Mouse (Mus musculus) MEL (cell line): ENCODE results near the gene Sars. TPM values are rescaled to one million over a fixed set of nuclear protein-coding genes. Genes with fewer than 3 reads are reported as not detected.

Experiments used
- DNase-seq: peaks from one replicate; pipeline ENCODE4 v3.0.0; 2011; ENCODE audit warnings: low read depth, low spot score
- H3K27ac ChIP-seq: 2 replicates; pipeline ENCODE4 v1.5.1; 2012; ENCODE audit warnings: low read depth, mild to moderate bottlenecking, control low read depth, low read length, moderate library complexity; ENCODE audit not compliant: control insufficient read depth
- H3K27me3 ChIP-seq, 2 experiments: fragments of 150-350 bp in 1 of 2; sonication (generic) in 1 of 2; 2 replicates each; pipeline ENCODE4 v1.6.1; 2012; ENCODE audit warnings: low read length in 2 of 2, mild to moderate bottlenecking in 2 of 2, improper control_type of control experiment in 1 of 2, moderate library complexity in 1 of 2; ENCODE audit not compliant: insufficient read depth in 2 of 2, control insufficient read depth in 1 of 2
- H3K36me3 ChIP-seq, 2 experiments: 2 replicates each; pipeline ENCODE4 v1.6.1; 2012 to 2014; ENCODE audit warnings: low read length in 2 of 2, improper control_type of control experiment in 1 of 2, inconsistent platforms in 1 of 2, mild to moderate bottlenecking in 1 of 2; ENCODE audit not compliant: insufficient read depth in 2 of 2, control insufficient read depth in 1 of 2
- H3K4me1 ChIP-seq, 2 experiments: fragments of 150-350 bp in 1 of 2; sonication (generic) in 1 of 2; 2 replicates each; pipeline ENCODE4 v1.6.1; 2012; ENCODE audit warnings: low read length in 2 of 2, improper control_type of control experiment in 1 of 2, mild to moderate bottlenecking in 1 of 2; ENCODE audit not compliant: insufficient read depth in 2 of 2, control insufficient read depth in 1 of 2
- H3K4me3 ChIP-seq, 2 experiments: fragments of 150-350 bp in 1 of 2; sonication (generic) in 1 of 2; 2 replicates each; pipeline ENCODE4 v1.5.1; 2012; ENCODE audit warnings: low read depth in 2 of 2, low read length in 2 of 2, mild to moderate bottlenecking in 2 of 2, moderate library complexity in 2 of 2, control low read depth in 1 of 2, improper control_type of control experiment in 1 of 2; ENCODE audit not compliant: control insufficient read depth in 1 of 2, insufficient read depth in 1 of 2
- H3K79me2 ChIP-seq: 2 replicates; pipeline ENCODE4 v1.6.1; 2012; ENCODE audit warnings: mild to moderate bottlenecking, low read length, moderate library complexity; ENCODE audit not compliant: control insufficient read depth, poor library complexity, insufficient read depth
- H3K9ac ChIP-seq: 2 replicates; pipeline ENCODE4 v1.6.1; 2012; ENCODE audit warnings: low read depth, mild to moderate bottlenecking, control low read depth, low read length, moderate library complexity; ENCODE audit not compliant: control insufficient read depth, poor library complexity, severe bottlenecking
- H3K9me3 ChIP-seq: fragments of 150-350 bp; sonication (generic); replicated peaks from 2 replicates; pipeline ENCODE4 v1.6.1; 2012; ENCODE audit warnings: mild to moderate bottlenecking, low read length, improper control_type of control experiment, moderate library complexity; ENCODE audit not compliant: insufficient read depth
- CHD2 ChIP-seq: IDR thresholded peaks from 2 replicates; pipeline ENCODE4 v1.6.1; 2011; ENCODE audit warnings: low read length, improper control_type of control experiment
- CTCF ChIP-seq, 3 experiments: IDR thresholded peaks in 2 of 3; conservative IDR thresholded peaks in 1 of 3; 2 replicates each; pipeline ENCODE4 v1.5.1; 2011 to 2012; ENCODE audit warnings: low read length in 3 of 3, low read depth in 2 of 3, mild to moderate bottlenecking in 2 of 3, improper control_type of control experiment in 1 of 3, inconsistent platforms in 1 of 3, mixed read lengths in 1 of 3, moderate library complexity in 1 of 3; ENCODE audit not compliant: control insufficient read depth in 1 of 3, insufficient read depth in 1 of 3, poor library complexity in 1 of 3, severe bottlenecking in 1 of 3
- E2F4 ChIP-seq: IDR thresholded peaks from 2 replicates; pipeline ENCODE4 v1.6.1; 2011; ENCODE audit warnings: low read depth, low read length, improper control_type of control experiment, borderline replicate concordance
- ELF1 ChIP-seq: IDR thresholded peaks from 2 replicates; pipeline ENCODE4 v1.6.1; 2014; ENCODE audit warnings: low read depth, mild to moderate bottlenecking, inconsistent platforms, low read length, improper control_type of control experiment, moderate library complexity
- EP300 ChIP-seq, 2 experiments: IDR thresholded peaks; 2 replicates each; pipeline ENCODE4 v1.6.1; 2011; ENCODE audit warnings: improper control_type of control experiment in 2 of 2, low read length in 2 of 2, low read depth in 1 of 2, mild to moderate bottlenecking in 1 of 2
- GABPA ChIP-seq: IDR thresholded peaks from 2 replicates; pipeline ENCODE4 v1.6.1; 2012; ENCODE audit warnings: low read depth, mild to moderate bottlenecking, inconsistent platforms, low read length, improper control_type of control experiment, moderate library complexity
- HCFC1 ChIP-seq: IDR thresholded peaks from 2 replicates; pipeline ENCODE4 v1.6.1; 2012; ENCODE audit warnings: low read depth, mild to moderate bottlenecking, inconsistent platforms, low read length, improper control_type of control experiment, moderate library complexity
- JUND ChIP-seq: IDR thresholded peaks from 2 replicates; pipeline ENCODE4 v1.6.1; 2011; ENCODE audit warnings: low read depth, mild to moderate bottlenecking, improper control_type of control experiment, low read length
- KAT2A ChIP-seq: conservative IDR thresholded peaks from 2 replicates; pipeline ENCODE4 v1.6.1; 2012; ENCODE audit warnings: low read depth, low read length, improper control_type of control experiment, inconsistent platforms
- MAFK ChIP-seq: IDR thresholded peaks from 2 replicates; pipeline ENCODE4 v1.6.1; 2011; ENCODE audit warnings: low read depth, mild to moderate bottlenecking, low read length, improper control_type of control experiment, borderline replicate concordance
- MXI1 ChIP-seq: IDR thresholded peaks from 2 replicates; pipeline ENCODE4 v1.6.1; 2011; ENCODE audit warnings: mild to moderate bottlenecking, low read depth, low read length, improper control_type of control experiment
- MYB ChIP-seq: IDR thresholded peaks from 2 replicates; pipeline ENCODE4 v1.6.1; 2011; ENCODE audit warnings: mild to moderate bottlenecking, low read depth, low read length, improper control_type of control experiment
- NELFE ChIP-seq: IDR thresholded peaks from 2 replicates; pipeline ENCODE4 v1.6.1; 2011; ENCODE audit warnings: low read depth, low read length, improper control_type of control experiment
- POLR2A ChIP-seq, 2 experiments: IDR thresholded peaks; 2 replicates each; pipeline ENCODE4 v1.6.1; 2011 to 2012; ENCODE audit warnings: low read length in 2 of 2, mild to moderate bottlenecking in 2 of 2, control low read depth in 1 of 2, improper control_type of control experiment in 1 of 2, low read depth in 1 of 2, moderate library complexity in 1 of 2; ENCODE audit not compliant: control insufficient read depth in 1 of 2, insufficient read depth in 1 of 2, poor library complexity in 1 of 2
- POLR2AphosphoS2 ChIP-seq: IDR thresholded peaks from 2 replicates; pipeline ENCODE4 v1.6.1; 2011; ENCODE audit warnings: low read length, improper control_type of control experiment
- RAD21 ChIP-seq: IDR thresholded peaks from 2 replicates; pipeline ENCODE4 v1.6.1; 2011; ENCODE audit warnings: mild to moderate bottlenecking, low read depth, low read length, improper control_type of control experiment
- RCOR1 ChIP-seq: IDR thresholded peaks from 2 replicates; pipeline ENCODE4 v1.6.1; 2012; ENCODE audit warnings: low read depth, mild to moderate bottlenecking, inconsistent platforms, low read length, improper control_type of control experiment
- SIN3A ChIP-seq: IDR thresholded peaks from 2 replicates; pipeline ENCODE4 v1.6.1; 2012; ENCODE audit warnings: low read length, improper control_type of control experiment, inconsistent platforms
- SMC3 ChIP-seq: IDR thresholded peaks from 2 replicates; pipeline ENCODE4 v1.6.1; 2011; ENCODE audit warnings: low read depth, low read length, improper control_type of control experiment
- TCF12 ChIP-seq: IDR thresholded peaks from 2 replicates; pipeline ENCODE4 v1.6.1; 2014; ENCODE audit warnings: low read depth, mild to moderate bottlenecking, inconsistent platforms, low read length, improper control_type of control experiment, moderate library complexity
- USF1 ChIP-seq: IDR thresholded peaks from 2 replicates; pipeline ENCODE4 v1.6.1; 2014; ENCODE audit warnings: low read depth, mild to moderate bottlenecking, inconsistent platforms, low read length, improper control_type of control experiment, moderate library complexity
- USF2 ChIP-seq, 2 experiments: IDR thresholded peaks; 2 replicates each; pipeline ENCODE4 v1.6.1; 2011 to 2012; ENCODE audit warnings: improper control_type of control experiment in 2 of 2, low read length in 2 of 2, borderline replicate concordance in 1 of 2, inconsistent platforms in 1 of 2, low read depth in 1 of 2, mild to moderate bottlenecking in 1 of 2; ENCODE audit not compliant: insufficient read depth in 1 of 2
- ZC3H11A ChIP-seq: IDR thresholded peaks from 2 replicates; pipeline ENCODE4 v1.6.1; 2012; ENCODE audit warnings: low read depth, mild to moderate bottlenecking, inconsistent platforms, low read length, improper control_type of control experiment
- ZKSCAN1 ChIP-seq: IDR thresholded peaks from 2 replicates; pipeline ENCODE4 v1.6.1; 2012; ENCODE audit warnings: low read depth, mild to moderate bottlenecking, inconsistent platforms, low read length, improper control_type of control experiment, moderate library complexity
- ZNF384 ChIP-seq: IDR thresholded peaks from 2 replicates; pipeline ENCODE4 v1.6.1; 2012; ENCODE audit warnings: low read depth, mild to moderate bottlenecking, inconsistent platforms, low read length, improper control_type of control experiment
- polyA plus RNA-seq, 2 experiments: library from polyadenylated mRNA; stranded (reverse) in 1 of 2; unstranded in 1 of 2; fragments of >175 nt in 1 of 2; fragments of >200 nt in 1 of 2; gene quantifications; 2 replicates each; pipeline versions ENCODE4 v1.2.1 to v1.2.4; 2012; ENCODE audit warnings: low replicate concordance in 2 of 2, low read depth in 1 of 2; ENCODE audit not compliant: insufficient read length in 2 of 2, insufficient read depth in 1 of 2, missing spikeins in 1 of 2
- total RNA-seq: library from RNA; depleted of rRNA; stranded (reverse); fragments of 300-350 nt; gene quantifications from 2 replicates; pipeline ENCODE4 v1.2.3, GENCODE M21; 2012

Sars gene
- total and polyA plus RNA-seq, 3 experiments, result 202 to 337 TPM; not detected in 1

DNA sequence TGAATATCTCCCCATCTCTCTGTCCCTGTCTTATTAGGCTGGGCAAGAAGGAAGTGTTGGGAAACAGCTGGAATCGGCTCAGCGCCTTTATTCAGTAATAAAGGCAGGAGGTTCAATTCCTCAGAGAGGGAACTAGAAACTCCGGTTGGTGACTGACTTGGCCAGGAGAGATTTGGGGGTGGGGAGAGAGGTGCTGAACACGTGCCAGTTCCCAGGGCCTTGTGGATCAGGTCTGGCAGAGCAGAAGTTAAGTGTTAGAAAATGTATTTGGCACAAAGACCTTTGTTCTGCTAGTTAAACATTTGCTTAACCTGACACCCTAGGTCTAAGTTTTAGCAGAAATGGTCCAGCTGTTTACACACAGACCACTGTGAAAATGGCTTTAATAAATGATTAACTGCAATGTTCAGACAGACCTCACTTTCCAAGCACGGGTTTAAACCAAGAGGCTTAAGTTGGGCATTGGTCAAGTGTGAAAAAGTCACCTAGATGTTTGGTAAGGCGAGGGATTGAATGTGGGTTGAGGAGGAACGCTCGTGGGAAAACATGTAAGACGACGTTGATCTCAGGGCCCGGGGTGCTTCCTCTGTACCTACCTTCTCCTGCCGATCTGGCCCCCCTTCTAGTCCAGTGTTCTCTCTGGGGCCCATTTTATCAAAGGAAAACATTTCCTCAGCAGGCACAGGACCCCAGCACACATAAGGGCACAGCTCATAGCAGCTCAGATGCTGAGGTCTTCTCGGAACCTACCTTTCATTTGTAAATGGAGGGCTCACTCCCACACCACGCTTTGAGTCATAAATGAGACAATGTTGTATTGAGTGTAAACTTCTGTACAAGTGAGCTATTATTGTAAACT is 32.0 kb upstream of the Sars start:
- H3K36me3 ChIP-seq, result no peaks in the 10 kb centered on the region
- no peak overlapping the region for H3K27ac ChIP-seq
- no peak overlapping the region for H3K9ac ChIP-seq
- no peaks in the 10 kb centered on the region for H3K9me3 ChIP-seq
- no peak overlapping the region for H3K4me3 ChIP-seq
- H3K27me3 ChIP-seq, result peaks cover 9 to 15% of the 10 kb centered on the region in 2 experiments
- no peak for TF ChIP-seq EP300 (IDR thresholded peaks at IDR 0.05; ENCODE audit: low read depth in 1 of 2, low read length in 2 of 2)
- TF ChIP-seq RCOR1, result no peak
- no peak for TF ChIP-seq HCFC1
- TF ChIP-seq JUND, result no peak
- TF ChIP-seq SMC3, result no peak
- no peak for TF ChIP-seq ZKSCAN1
- no peak for TF ChIP-seq USF1
- TF ChIP-seq POLR2A (IDR thresholded peaks at IDR 0.05; ENCODE audit: control insufficient read depth in 1 of 2, insufficient read depth in 1 of 2, low read depth in 1 of 2, low read length in 2 of 2, poor library complexity in 1 of 2), result no peak
- no peak for TF ChIP-seq SIN3A
- TF ChIP-seq ZNF384, result no peak
- no peak for TF ChIP-seq CTCF (IDR thresholded peaks at IDR 0.05 in 2 of 3, conservative IDR thresholded peaks at IDR 0.05 in 1 of 3; ENCODE audit: control insufficient read depth in 1 of 3, insufficient read depth in 1 of 3, low read depth in 2 of 3, low read length in 3 of 3, poor library complexity in 1 of 3, severe bottlenecking in 1 of 3)
- no peak for TF ChIP-seq ZC3H11A
- no peak for TF ChIP-seq KAT2A
- no peak for TF ChIP-seq CHD2
- TF ChIP-seq MAFK, result no peak
- no peak for TF ChIP-seq ELF1
- TF ChIP-seq E2F4, result no peak
- no peak for TF ChIP-seq NELFE
- TF ChIP-seq MXI1, result no peak
- no peak for TF ChIP-seq RAD21
- no peak for DNase-seq
- no peaks in the 10 kb centered on the region for H3K4me1 ChIP-seq
- no peaks in the 10 kb centered on the region for H3K79me2 ChIP-seq

DNA sequence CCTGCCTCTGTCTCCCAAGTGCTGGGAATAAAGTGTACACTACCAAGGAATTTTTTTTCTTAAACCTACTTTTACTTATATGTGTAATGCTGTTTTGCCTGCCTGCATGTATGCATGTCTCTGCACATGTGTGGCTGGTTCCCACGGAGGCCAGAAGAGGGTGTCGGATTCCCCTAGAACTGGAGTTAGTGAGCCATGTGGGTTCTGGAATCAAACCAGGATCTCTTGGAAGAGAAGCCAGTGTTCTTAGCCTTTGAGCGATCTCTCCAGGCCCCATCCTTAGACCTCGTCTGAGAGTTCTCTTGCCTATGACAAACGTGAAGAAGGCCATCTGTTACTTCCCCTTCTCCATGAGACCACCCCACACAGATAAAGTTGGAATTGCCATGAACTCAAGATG is 30.5 kb upstream of the Sars start:
- no peaks in the 10 kb centered on the region for H3K79me2 ChIP-seq
- no peak for DNase-seq
- TF ChIP-seq RAD21, result no peak
- TF ChIP-seq GABPA, result no peak
- no peak for TF ChIP-seq MXI1
- no peak for TF ChIP-seq USF1
- no peak for TF ChIP-seq SIN3A
- TF ChIP-seq KAT2A, result no peak
- TF ChIP-seq TCF12, result no peak
- no peak for TF ChIP-seq NELFE
- TF ChIP-seq USF2 (IDR thresholded peaks at IDR 0.05; ENCODE audit: borderline replicate concordance in 1 of 2, insufficient read depth in 1 of 2, low read depth in 1 of 2, low read length in 2 of 2), result no peak
- no peak for TF ChIP-seq MYB
- no peak for TF ChIP-seq E2F4
- no peak for TF ChIP-seq POLR2AphosphoS2
- H3K9ac ChIP-seq, result no peak overlapping the region
- peaks cover 6 to 11% of the 10 kb centered on the region in 2 experiments for H3K27me3 ChIP-seq
- no peaks in the 10 kb centered on the region for H3K9me3 ChIP-seq
- no peak overlapping the region for H3K4me3 ChIP-seq
- H3K27ac ChIP-seq, result no peak overlapping the region
- H3K36me3 ChIP-seq, result peaks cover 0 to 1% of the 10 kb centered on the region in 2 experiments; a peak in 1 of 4 replicates
- no peaks in the 10 kb centered on the region; a peak in 1 of 4 replicates for H3K4me1 ChIP-seq
